Mouse (Mus musculus): ENCODE data around the gene Vmn1r159. TPM values are rescaled to one million over a fixed set of nuclear protein-coding genes. Genes with fewer than 3 reads are reported as not detected.
"Not testable (repeated sequence)": the region's sequence is repeated elsewhere in the genome, so short reads cannot be mapped to it uniquely, and the experiment has no call there.

The Vmn1r159 gene
- not detected in 2 replicates for polyA plus RNA-seq (2014; fragmentation: Nextera tagmentation; extraction: Ambion mirVana)

DNA sequence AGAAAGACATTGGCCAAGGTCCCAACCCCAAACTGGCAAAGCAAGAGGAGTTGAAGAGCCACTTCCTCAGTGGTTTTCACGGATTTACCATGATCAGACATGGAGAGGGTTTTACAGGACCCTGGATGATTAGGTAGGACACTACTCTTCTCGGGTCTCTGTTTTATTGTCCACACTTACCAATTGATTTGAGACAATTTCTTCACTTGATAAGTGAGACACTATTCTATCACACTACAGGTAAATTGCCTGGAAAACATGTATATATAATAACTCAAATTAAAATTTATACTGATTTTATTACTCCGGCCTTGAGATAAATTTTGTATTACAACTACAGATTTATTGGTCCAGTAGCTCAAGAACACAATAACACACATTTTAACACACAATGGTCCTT, at the start of gene Vmn1r159:
TSS of gene Vmn1r159 (minus strand) at position 101 of the 400 bp plus-strand sequence.
- not testable (repeated sequence) for H3K36me3 ChIP-seq (ENCODE audit: control insufficient read depth, insufficient read depth, low read length); H3K4me1 ChIP-seq (ENCODE audit: control insufficient read depth, insufficient read depth, low read length); H3K27me3 ChIP-seq (replicated peaks; ENCODE audit: control insufficient read depth, insufficient read depth, low read length); ATAC-seq; DNase-seq (ENCODE audit: low spot score); H3K9me3 ChIP-seq (replicated peaks; ENCODE audit: control insufficient read depth, low read length); H3K27ac ChIP-seq (ENCODE audit: low read depth, low read length); H3K9ac ChIP-seq (ENCODE audit: low read length); H3K4me3 ChIP-seq (ENCODE audit: low read depth, low read length); H3K4me2 ChIP-seq (ENCODE audit: low read length)
- 59% methylated on average over 2 of the region's 3 CpGs for WGBS

DNA sequence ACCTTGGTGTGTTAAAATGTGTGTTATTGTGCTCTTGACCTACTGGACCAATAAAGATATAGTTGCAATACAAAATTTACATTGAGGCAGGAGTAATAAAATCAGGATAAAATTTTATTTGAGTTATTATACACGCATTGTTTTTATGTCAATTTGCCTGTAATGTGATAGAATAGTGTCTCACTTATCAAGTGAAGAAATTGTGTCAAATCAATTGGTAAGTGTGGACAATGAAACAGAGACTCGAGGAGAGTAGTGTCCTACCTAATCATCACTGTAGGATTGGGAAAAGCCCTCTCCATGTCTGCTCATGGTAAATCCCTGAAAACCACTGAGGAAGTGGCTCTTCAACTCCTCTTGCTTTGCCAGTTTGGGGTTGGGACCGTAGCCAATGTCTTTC, 27.5 kb upstream of the Vmn1r159 start, which contains the start of gene Vmn1r160:
TSS of gene Vmn1r160 (plus strand) at position 301 of the 400 bp plus-strand sequence.
- ATAC-seq; H3K27ac ChIP-seq (ENCODE audit: low read depth, low read length); H3K4me3 ChIP-seq (ENCODE audit: low read depth, low read length); H3K4me1 ChIP-seq (ENCODE audit: control insufficient read depth, insufficient read depth, low read length); DNase-seq (ENCODE audit: low spot score); H3K4me2 ChIP-seq (ENCODE audit: low read length); H3K36me3 ChIP-seq (ENCODE audit: control insufficient read depth, insufficient read depth, low read length); H3K9ac ChIP-seq (ENCODE audit: low read length); H3K9me3 ChIP-seq (replicated peaks; ENCODE audit: control insufficient read depth, low read length); H3K27me3 ChIP-seq (replicated peaks; ENCODE audit: control insufficient read depth, insufficient read depth, low read length): not testable (repeated sequence)
- WGBS: 25% methylated on average over 1 of the region's 3 CpGs

Other genes starting within 250 kb of the Vmn1r159 start
- gene Vmn1r155, start 185.6 kb downstream of the Vmn1r159 start, polyA plus RNA-seq (2014; fragmentation: Nextera tagmentation; extraction: Ambion mirVana): not detected in 2 replicates
- gene Gm8693, start 151.3 kb downstream of the Vmn1r159 start, polyA plus RNA-seq (2014; fragmentation: Nextera tagmentation; extraction: Ambion mirVana): not detected in 2 replicates
- gene Gm4567, start 123.9 kb downstream of the Vmn1r159 start, polyA plus RNA-seq (2014; fragmentation: Nextera tagmentation; extraction: Ambion mirVana): not detected in 2 replicates
- gene Vmn1r157, start 81.9 kb downstream of the Vmn1r159 start, polyA plus RNA-seq (2014; fragmentation: Nextera tagmentation; extraction: Ambion mirVana): not detected in 2 replicates
- gene Vmn1r158, start 52.8 kb downstream of the Vmn1r159 start, polyA plus RNA-seq (2014; fragmentation: Nextera tagmentation; extraction: Ambion mirVana): not detected in 2 replicates
- not detected in 2 replicates for gene Vmn1r160, start 27.6 kb upstream of the Vmn1r159 start, polyA plus RNA-seq (2014; fragmentation: Nextera tagmentation; extraction: Ambion mirVana)
- not detected in 2 replicates for gene Gm4214, start 141.1 kb upstream of the Vmn1r159 start, polyA plus RNA-seq (2014; fragmentation: Nextera tagmentation; extraction: Ambion mirVana)
- not detected in 2 replicates for gene Gm4216, start 176.3 kb upstream of the Vmn1r159 start, polyA plus RNA-seq (2014; fragmentation: Nextera tagmentation; extraction: Ambion mirVana)
- gene Vmn1r163, start 211.9 kb upstream of the Vmn1r159 start, polyA plus RNA-seq (2014; fragmentation: Nextera tagmentation; extraction: Ambion mirVana): not detected in 2 replicates
- not detected in 2 replicates for gene Gm8720, start 223.9 kb upstream of the Vmn1r159 start, polyA plus RNA-seq (2014; fragmentation: Nextera tagmentation; extraction: Ambion mirVana)